Mouse (Mus musculus) testis, adult 2 months (tissue): ENCODE results near the gene Tmem174. TPM values are rescaled to one million over a fixed set of nuclear protein-coding genes. Genes with fewer than 3 reads are reported as not detected.

Experiments used
- H3K27ac ChIP-seq: fragments of 200-500 bp; 2 replicates; pipeline ENCODE4 v1.5.1; 2012; ENCODE audit warnings: low read depth, low read length; ENCODE audit not compliant: control insufficient read depth, insufficient read depth
- H3K27me3 ChIP-seq: fragments of 200-500 bp; 2 replicates; pipeline ENCODE4 v1.6.1; 2012; ENCODE audit warnings: mild to moderate bottlenecking, low read length, moderate library complexity; ENCODE audit not compliant: control insufficient read depth, insufficient read depth
- H3K36me3 ChIP-seq: fragments of 200-500 bp; 2 replicates; pipeline ENCODE4 v1.6.1; 2012; ENCODE audit warnings: mild to moderate bottlenecking, low read length; ENCODE audit not compliant: control insufficient read depth, insufficient read depth
- H3K4me1 ChIP-seq: fragments of 200-500 bp; 2 replicates; pipeline ENCODE4 v1.6.1; 2012; ENCODE audit warnings: low read length; ENCODE audit not compliant: control insufficient read depth, insufficient read depth
- H3K4me3 ChIP-seq: fragments of 200-500 bp; 2 replicates; pipeline ENCODE4 v1.5.1; 2012; ENCODE audit warnings: low read depth, mild to moderate bottlenecking, low read length, moderate library complexity, mixed read lengths; ENCODE audit not compliant: control insufficient read depth
- CTCF ChIP-seq: fragments of 200-500 bp; IDR thresholded peaks from 2 replicates; pipeline ENCODE4 v1.5.1; 2012; ENCODE audit warnings: low read depth, mild to moderate bottlenecking, inconsistent platforms, low read length, moderate library complexity; ENCODE audit not compliant: control insufficient read depth, insufficient read depth, insufficient replicate concordance
- POLR2A ChIP-seq: fragments of 200-500 bp; IDR thresholded peaks from 2 replicates; pipeline ENCODE4 v1.6.1; 2012; ENCODE audit warnings: low read depth, mild to moderate bottlenecking, inconsistent platforms, low read length, moderate library complexity; ENCODE audit not compliant: control insufficient read depth
- polyA plus RNA-seq: library from polyadenylated mRNA; depleted of rRNA; stranded (reverse); fragments of >200 nt; gene quantifications from 2 replicates; pipeline ENCODE4 v1.2.3, GENCODE M21; 2012

The Tmem174 gene
- polyA plus RNA-seq, 1 experiment: not detected

DNA sequence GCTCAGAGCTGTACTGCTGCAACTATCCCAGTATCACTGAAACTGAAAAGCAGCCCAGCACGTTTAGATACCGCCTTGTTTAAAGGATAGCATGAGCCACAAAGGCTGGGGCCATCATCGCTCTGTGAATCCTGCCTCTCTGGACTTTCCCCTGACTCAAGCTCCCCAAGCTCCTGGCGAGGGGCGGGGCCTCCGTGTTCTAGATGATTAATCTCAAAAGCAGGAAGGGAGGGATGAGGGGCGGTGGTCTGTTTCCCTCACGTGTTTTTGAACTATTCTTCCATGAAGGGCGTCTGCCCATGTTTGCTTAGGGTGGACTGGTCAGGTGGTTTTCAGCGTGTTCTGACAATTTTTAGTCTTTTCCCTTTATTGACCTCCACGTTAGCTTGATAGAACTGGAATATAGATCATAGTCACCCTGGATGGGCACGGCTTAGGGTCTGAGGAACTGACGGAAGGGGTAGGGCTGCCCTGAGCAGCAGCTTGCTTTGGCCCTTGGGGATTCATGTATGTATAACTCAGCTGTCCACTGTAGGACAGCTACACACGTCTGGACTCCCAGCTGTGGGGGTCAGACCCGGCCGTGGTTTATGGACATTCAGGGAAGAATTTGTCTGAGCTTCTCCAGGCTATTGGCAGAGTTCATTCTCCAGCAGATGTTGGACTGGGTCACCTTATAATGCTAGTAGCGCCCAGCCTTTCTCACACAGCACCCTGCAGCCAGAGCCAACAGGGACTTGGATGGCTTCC lies 14.2 kb upstream of the Tmem174 start:
- Histone ChIP-seq H3K27me3 (no peaks in the 10 kb centered on the region), H3K4me1 (peaks cover 2% of the 10 kb centered on the region), H3K4me3 (no peak overlapping the region), H3K27ac (no peak overlapping the region), H3K36me3 (no peaks in the 10 kb centered on the region)
- TF ChIP-seq POLR2A (no peak), CTCF (no peak)

- no peak overlapping the region for H3K4me3 ChIP-seq
- H3K36me3 ChIP-seq: no peaks in the 10 kb centered on the region
- H3K27me3 ChIP-seq: no peaks in the 10 kb centered on the region
- TF ChIP-seq POLR2A: no peak
- no peak for TF ChIP-seq CTCF
- H3K4me1 ChIP-seq: peaks cover 2% of the 10 kb centered on the region
- H3K27ac ChIP-seq: no peak overlapping the region
Observed at GRCm38 (mm10) chr13:98647775-98648568, 10.8 kb upstream of the Tmem174 start.

DNA sequence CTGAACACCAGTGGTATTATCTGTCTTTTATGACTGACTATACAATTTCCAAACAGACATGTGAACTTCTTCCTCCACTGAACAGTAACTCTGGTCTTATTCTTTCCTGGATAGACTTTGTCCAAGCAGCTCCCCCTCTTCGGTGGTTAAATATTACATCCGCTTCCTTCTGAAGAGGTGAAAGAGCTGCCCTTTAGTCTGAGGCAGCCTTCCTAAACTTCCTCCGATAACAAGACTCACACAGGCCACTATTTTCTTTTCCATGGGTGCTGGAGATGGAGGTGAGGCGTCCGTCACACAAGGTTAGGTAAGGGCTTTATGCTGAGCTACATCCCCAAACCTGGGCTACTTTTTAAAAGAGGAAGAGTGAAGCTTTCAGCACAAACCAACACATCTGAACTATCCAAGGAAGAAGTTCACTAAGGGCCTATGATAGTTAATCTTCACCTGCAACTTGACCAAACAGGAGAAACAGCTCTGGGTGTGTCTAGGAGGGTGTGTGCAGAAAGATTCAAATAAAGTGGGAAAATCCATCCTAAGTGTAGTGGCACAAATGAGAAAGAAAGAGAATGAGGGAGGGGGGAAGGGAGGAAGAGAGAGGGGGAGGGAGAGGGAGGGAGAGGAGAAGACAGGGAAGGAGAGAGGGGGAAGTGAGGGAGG lies 1.4 kb upstream of the Tmem174 start:
- TF ChIP-seq CTCF (no peak), POLR2A (no peak)
- no peaks in the 10 kb centered on the region for H3K27me3 ChIP-seq
- H3K36me3 ChIP-seq: no peaks in the 10 kb centered on the region
- no peak overlapping the region for H3K4me3 ChIP-seq
- H3K4me1 ChIP-seq: peaks cover 7% of the 10 kb centered on the region
- H3K27ac ChIP-seq: no peak overlapping the region

DNA sequence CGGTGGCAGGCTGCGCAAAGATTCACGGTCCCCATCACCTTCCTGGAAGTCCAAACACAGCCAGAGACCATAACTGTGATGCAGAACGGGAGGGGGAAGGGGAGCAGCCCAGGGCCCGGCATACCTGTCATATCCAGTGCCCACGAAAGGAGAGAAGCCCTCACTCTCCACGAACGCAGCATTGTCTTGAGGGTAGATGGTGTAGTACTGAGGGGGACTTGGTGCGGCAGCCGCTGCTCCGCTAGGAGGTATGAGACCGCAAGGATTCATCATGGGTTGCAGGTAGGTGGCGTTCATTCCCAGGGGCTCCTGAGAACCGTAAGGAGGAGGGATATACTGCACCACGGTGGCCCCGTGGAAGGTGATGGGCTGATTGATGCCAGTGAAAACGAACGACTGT lies 639 bp downstream of the Tmem174 start:
- H3K27ac ChIP-seq: no peak overlapping the region
- H3K27me3 ChIP-seq: no peaks in the 10 kb centered on the region
- H3K4me1 ChIP-seq: peaks cover 11% of the 10 kb centered on the region
- H3K4me3 ChIP-seq: no peak overlapping the region; the same call in 1 of the 2 replicates
- no peak for TF ChIP-seq POLR2A
- no peak for TF ChIP-seq CTCF
- H3K36me3 ChIP-seq: no peaks in the 10 kb centered on the region

DNA sequence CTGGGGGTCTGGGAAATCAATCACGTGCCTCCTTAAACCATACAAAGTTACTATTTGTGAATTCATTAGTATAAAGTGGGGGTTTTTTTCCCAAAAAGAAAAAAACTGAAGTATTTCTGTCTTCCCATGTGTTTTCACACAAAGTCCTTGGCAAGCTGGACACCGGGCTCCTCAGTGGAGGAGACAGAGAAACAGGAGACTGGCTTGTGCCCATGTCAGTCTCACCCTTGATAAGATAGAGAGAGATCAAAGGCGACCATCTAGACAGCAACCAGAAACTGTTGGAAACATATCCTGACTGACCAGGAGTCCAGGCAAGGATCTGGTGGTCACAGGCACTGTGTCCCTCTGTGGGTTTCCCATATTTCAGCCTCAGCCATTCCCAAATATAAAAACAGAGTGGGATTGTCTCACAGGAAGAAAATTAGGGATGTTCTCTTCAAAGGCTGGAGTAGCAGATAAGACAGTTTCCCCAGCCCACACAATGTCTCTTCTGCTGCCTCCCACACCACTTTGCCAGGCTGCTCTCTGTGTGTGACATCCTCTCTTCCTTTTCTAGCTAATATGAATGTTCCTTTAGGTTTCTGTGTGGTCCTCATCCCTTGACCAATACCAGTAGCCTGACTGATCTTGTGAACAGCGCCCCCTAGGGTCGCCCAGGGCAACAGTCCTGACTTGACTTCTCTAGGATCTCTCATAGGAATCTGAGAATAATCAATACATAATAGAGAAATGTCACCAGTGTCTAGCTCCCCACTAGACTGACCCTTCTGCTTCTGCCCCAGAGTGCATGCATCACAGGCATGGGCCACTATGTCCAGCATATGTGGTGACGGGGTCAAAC lies 3.3 kb downstream of the Tmem174 start:
- no peak overlapping the region for H3K4me3 ChIP-seq
- H3K27me3 ChIP-seq: no peaks in the 10 kb centered on the region
- TF ChIP-seq CTCF (peak; percentile 69; the same call in 1 of the 2 replicates), POLR2A (no peak)
- H3K27ac ChIP-seq: no peak overlapping the region
- H3K4me1 ChIP-seq: peaks cover 18% of the 10 kb centered on the region
- no peaks in the 10 kb centered on the region for H3K36me3 ChIP-seq

DNA sequence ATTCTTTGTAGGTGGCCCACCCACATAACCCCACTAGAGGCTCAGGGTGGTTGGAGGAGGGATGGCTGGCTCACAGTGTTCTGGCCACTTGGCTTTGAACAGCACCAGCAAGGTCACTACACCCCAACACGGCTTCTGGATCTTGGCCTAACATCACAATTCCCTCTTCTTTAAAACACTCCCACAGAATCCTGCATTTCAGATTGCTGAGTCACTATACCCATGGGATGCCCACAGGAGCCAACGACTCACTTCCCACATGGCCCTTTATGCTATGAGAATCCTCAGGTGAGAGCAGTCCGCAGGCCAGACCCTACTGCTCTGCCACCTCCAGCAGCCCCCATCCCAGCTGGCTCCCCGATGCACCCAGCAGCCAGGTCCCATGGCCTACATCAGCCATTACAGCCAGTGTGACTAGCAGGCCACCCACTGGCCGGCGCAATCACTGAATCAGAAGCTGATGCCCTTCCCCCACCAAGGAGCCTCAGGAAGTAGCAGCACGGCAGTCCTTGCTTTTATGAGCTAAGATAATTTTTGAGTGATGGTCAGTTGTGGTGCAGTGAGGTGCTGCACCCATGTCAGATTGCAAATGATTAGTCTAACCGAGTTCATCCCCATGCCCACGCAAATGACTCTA lies 4.8 kb downstream of the Tmem174 start:
- H3K36me3 ChIP-seq: no peaks in the 10 kb centered on the region
- H3K27ac ChIP-seq: peak overlapping the region; percentile 55
- peaks cover 18% of the 10 kb centered on the region for H3K4me1 ChIP-seq
- no peak for TF ChIP-seq CTCF
- TF ChIP-seq POLR2A: no peak
- H3K27me3 ChIP-seq: no peaks in the 10 kb centered on the region
- no peak overlapping the region for H3K4me3 ChIP-seq
